Mouse (Mus musculus): ENCODE measurements around the gene Tnfrsf11a.
A peak's percentile ranks its signal among the peaks of the same experiment; 100 is the strongest.
"Not testable (repeated sequence)": the region's sequence is repeated elsewhere in the genome, so short reads cannot be mapped to it uniquely, and the experiment has no call there.

Tnfrsf11a gene

DNA sequence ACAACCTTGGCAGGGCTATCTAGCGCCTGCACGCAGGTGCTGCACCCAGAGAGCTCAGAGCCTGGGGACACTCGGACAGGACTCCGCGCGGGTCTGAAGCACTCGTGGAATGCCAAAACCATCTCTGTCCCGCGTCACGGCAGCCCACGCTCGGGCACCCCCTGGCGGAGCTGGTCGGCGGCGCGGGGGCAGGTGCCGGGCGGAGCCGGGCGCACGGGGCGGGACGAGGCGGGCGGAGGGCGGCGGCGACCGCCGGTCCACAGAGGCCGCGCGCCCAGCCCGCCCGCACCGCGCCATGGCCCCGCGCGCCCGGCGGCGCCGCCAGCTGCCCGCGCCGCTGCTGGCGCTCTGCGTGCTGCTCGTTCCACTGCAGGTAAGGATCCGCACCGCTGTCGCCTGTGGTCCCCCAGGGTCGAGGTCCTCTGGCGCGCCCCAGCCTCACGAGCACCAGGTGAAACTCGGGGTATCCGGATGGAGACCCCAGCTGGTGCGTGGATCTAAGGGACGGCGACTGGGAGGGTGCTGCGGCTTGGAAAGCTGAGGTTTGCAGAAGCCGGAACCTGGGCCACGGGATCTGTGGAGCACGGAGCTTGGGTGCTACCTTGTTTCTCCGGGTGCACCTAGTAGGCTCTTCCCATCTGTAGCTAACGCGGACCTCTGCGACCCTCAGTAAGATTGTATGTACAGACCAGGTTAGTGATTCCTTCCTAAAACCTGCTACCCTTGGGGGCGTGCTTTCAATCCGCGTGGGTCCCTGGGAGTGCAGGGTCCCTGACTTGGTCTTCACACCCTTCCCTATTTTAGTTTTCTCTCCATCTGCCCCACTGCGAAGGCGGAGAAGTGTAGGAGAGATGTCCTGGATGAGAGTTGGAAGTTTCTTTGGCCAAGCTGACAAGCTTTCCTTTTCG is at the start of gene Tnfrsf11a:
Gene Tnfrsf11a (plus strand): TSS at position 262 of the 908 bp plus-strand sequence.
- peak; percentile 42 for DNase-seq (ENCODE audit: low read depth)

DNA sequence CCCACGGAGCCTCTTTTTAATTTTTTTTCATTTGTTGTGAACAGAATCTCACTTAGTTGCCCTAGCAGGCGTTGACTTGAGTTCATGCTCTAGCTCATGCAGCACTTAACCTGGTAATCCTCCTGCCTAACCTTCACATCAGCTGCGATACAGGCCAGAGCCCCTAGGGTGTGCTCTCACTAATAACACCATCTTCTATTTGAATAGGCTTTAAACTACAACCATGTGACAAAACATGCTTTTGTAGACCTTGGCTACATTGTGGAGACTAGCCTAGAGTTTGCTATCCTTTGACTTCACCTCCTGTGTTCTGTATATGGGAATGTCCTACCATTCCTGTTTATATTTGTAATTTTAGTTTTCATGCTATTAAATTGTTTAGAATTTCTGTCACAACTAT is 45.2 kb upstream of the Tnfrsf11a start:
- peak; percentile 20 for DNase-seq (ENCODE audit: low read depth)

GRCm38 (mm10) chr1:105738334-105738733 is 42.2 kb upstream of the Tnfrsf11a start:
- DNase-seq (ENCODE audit: low read depth): no peak

DNA sequence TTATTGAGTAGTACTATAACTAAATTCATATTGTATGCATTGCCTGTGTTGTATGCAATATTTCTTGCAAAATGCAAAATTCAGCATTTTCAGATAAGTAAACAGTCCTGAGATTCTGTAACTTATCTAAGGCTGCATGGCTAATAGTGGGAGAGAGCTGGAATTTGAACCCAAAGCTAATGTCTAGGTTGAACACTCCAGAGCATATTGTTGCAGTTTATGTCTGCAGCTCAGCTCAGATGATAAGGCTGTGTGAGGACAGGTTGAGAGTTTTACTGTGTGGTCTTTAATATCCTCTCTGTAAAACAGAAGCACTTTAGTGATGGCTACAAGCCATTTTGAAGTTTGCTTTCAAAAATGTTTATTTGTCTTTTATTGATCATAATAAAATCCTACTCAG is 41.0 kb upstream of the Tnfrsf11a start:
- no peak for DNase-seq (ENCODE audit: low read depth)

- no peak for DNase-seq (ENCODE audit: low read depth)
Measured at GRCm38 (mm10) chr1:105742481-105742880, 38.0 kb upstream of the Tnfrsf11a start.

DNA sequence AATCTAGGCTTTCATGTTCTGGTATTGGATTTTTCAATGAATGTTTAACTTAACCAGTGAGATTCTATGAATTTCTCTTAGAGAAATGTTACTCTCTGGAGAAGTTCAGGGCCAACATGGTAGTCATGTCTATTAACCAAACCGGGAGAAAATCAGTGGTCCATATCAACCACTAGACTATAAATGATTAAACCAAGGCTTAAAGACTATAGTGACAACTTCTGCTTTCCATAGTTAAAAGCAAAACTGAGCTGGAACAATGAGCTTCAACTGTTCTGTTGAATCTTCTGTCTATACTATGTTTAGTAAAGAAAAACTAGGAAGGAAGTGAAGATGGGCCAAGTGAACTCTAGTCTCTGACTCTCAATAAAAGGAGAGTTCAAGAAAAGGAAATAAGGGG is 34.1 kb upstream of the Tnfrsf11a start:
- no peak for DNase-seq (ENCODE audit: low read depth)

- DNase-seq (ENCODE audit: low read depth): no peak
Measured at GRCm38 (mm10) chr1:105746858-105747596, 33.5 kb upstream of the Tnfrsf11a start.

GRCm38 (mm10) chr1:105748091-105748799 is 32.3 kb upstream of the Tnfrsf11a start:
- DNase-seq (ENCODE audit: low read depth): no peak

GRCm38 (mm10) chr1:105752196-105752595 is 28.3 kb upstream of the Tnfrsf11a start:
- DNase-seq (ENCODE audit: low read depth): peak; percentile 10

GRCm38 (mm10) chr1:105752944-105753343 is 27.6 kb upstream of the Tnfrsf11a start:
- DNase-seq (ENCODE audit: low read depth): no peak

DNA sequence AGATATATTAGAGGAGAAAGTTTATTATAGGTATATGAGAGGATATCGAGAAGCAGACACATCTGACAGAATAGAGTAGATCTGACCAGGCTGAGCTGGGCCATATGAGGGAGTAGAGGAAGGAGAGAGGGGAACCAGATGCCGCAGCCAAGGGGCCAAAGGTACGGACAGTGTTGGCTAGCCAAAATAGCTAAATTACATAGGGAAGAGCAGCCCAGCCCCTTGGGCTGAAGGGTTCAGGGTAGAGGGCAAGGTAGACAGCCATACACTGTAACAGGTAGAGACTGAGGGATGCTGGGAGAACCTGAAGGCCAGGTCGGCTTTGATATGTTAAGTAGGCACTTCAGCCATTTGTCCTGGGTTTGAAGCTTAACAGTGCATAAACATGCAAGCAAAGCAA is 21.7 kb upstream of the Tnfrsf11a start:
- DNase-seq (ENCODE audit: low read depth): no peak

DNA sequence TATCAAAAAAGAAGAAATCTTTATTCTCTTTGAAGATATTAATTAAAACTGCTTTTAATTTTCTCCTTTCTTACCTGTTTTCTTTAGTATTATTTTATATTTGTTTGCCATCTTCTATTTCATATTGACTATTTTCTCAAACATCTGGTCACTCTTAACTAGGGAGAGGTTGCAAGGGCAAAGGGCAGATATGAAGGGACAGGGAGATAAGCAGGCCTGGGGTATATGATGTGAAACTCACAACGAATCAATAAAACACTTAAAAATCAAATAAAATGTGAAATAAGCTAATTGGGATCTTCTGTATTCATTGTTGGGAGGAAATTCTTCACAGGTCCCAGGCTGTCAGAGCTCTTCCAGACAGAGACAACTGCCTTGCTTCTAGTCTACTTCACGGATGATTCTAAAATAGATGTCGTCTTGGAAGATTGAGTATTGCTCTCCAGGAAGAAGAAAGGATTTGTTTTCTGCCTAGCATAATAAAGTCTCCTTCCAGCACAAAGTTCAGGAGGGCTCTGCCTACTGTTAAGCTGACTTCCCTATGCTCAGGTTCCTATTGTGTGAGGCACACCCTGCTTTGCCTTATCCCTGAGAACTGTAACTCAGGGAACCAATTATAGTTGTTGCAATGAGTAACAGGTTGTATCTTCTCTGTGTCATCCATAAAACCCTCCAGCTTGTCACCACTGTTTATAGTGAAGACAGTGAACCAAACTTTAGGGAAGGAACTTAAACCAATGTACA is 20.9 kb upstream of the Tnfrsf11a start:
- DNase-seq (ENCODE audit: low read depth): no peak

DNA sequence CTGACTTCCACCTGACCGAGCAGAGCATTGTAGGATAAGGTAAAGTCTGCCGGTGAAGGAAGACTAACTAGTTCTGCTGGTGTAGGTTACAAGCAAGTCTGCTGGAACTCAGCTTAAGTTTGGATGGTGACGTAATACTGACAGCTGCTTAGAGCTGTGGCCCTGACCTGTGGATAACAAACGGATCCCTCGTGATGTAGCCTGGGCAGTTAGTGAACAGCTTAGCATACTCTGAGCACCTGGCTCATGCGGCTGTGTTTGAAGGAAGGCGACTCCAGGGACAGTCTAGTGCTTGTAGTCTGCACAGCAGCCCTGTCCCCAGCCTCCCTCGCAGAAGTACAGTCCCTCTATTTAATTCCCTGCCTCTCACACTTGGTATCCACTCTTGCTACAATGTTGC is 14.9 kb upstream of the Tnfrsf11a start:
- DNase-seq (ENCODE audit: low read depth): no peak

- DNase-seq (ENCODE audit: low read depth): not testable (repeated sequence)
Measured at GRCm38 (mm10) chr1:105766099-105766498, 14.4 kb upstream of the Tnfrsf11a start.

DNA sequence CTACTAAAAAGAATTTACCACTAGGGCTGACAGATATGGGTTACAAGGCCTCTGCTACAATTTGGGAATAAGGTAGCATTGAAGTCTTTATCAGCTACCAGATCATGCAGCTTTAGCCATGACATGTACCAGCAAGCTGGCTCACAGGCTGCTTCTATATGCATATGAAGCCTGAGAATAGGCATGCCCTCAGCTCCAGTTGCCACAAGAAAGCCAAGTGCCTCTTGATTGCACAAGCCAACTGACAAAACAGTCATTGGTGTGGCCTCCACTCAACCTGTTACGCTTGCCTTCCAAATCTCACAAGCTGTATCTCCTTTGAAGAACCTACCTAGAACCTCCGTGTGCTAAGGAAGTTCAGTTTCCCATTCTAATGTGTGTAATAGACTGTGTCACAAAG is 12.1 kb upstream of the Tnfrsf11a start:
- no peak for DNase-seq (ENCODE audit: low read depth)

DNA sequence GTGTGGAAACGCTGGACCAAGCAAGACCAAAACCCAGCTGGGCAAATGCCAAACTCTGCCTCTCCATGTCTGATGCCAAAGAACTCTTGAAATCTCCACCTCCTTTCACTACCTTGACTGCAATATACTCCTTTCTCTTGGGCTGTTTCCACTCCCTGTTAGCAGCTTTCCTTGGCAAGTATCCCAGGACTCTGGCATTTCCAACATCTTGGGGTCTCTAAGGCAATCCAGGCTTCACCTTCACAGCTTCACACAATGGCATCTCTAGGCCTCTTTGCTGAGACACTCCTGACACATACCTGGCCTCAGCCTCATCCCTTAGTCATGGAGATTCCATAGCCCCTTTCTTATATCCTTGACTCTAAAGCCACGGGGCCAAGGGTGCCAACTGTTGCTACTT is 9.8 kb upstream of the Tnfrsf11a start:
- DNase-seq (ENCODE audit: low read depth): no peak

GRCm38 (mm10) chr1:105776426-105776825 is 4.1 kb upstream of the Tnfrsf11a start:
- no peak for DNase-seq (ENCODE audit: low read depth)

GRCm38 (mm10) chr1:105780079-105780456 is 450 bp upstream of the Tnfrsf11a start:
- DNase-seq (ENCODE audit: low read depth): no peak

- no peak for DNase-seq (ENCODE audit: low read depth)
Measured at GRCm38 (mm10) chr1:105781391-105782146, 1.1 kb downstream of the Tnfrsf11a start.

DNA sequence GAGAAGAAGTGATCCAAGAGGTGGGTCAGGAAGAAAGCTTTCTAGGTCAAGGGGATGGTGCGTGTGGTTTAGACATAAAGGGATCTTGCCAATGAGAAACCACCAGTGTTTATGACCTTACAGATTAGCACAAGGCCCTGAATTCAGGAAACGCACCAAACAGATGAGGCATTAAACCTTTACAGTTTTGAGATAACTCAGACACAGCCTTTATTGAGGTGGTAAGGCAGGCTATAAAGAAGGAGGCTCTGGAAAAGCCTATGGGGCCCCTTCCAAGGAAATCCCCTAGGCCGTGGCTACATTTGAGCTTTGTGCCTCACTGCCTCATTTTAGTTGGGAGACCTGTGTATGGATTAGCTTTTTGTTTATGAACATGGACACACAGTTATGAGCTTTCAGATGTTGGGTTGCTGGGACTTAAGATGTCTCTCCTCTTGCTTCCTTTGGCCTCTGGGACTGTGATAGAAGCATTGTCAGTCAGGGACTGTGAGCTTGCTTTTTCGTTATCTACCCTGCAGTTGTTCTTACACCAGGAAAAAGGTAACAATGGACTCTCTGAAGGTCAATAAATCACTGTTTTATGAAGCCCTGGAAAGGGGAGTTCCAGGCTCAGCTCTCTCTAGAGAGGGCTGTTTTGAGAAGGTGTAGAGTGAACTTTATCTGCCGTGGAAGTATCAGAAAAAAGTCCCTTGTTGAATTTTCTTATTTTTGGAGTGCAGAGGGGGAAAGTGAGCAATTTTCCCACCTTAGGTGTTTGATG is 3.9 kb downstream of the Tnfrsf11a start:
- DNase-seq (ENCODE audit: low read depth): no peak
